Mouse (Mus musculus) CH12.LX (cell line): ENCODE results near the gene Fam161b. TPM values are rescaled to one million over a fixed set of nuclear protein-coding genes. Genes with fewer than 3 reads are reported as not detected.

Experiments used
- DNase-seq: peaks from one replicate; pipeline ENCODE4 v3.0.0-alpha.2; 2013; ENCODE audit errors: extremely low read depth
- H3K27ac ChIP-seq: 2 replicates; pipeline ENCODE4 v1.5.1; 2012; ENCODE audit warnings: low read depth, mild to moderate bottlenecking, control low read depth, moderate library complexity; ENCODE audit not compliant: insufficient read depth
- H3K27me3 ChIP-seq: replicated peaks from 2 replicates; pipeline ENCODE3; 2012; ENCODE audit warnings: inconsistent platforms
- H3K36me3 ChIP-seq, 2 experiments: replicated peaks in 1 of 2; 2 replicates each; pipeline versions ENCODE3 to v1.6.1; 2012; ENCODE audit warnings: inconsistent platforms in 1 of 2, low read length in 1 of 2, mild to moderate bottlenecking in 1 of 2, mixed read lengths in 1 of 2, moderate library complexity in 1 of 2; ENCODE audit not compliant: control insufficient read depth in 1 of 2, insufficient read depth in 1 of 2
- H3K4me1 ChIP-seq, 2 experiments: 2 replicates each; pipeline ENCODE4 v1.6.1; 2012; ENCODE audit warnings: inconsistent platforms in 1 of 2, moderate library complexity in 1 of 2; ENCODE audit not compliant: insufficient read depth in 2 of 2, control insufficient read depth in 1 of 2
- H3K4me2 ChIP-seq: 2 replicates; pipeline ENCODE4 v1.6.1; 2012; ENCODE audit warnings: low read depth, mild to moderate bottlenecking, control low read depth; ENCODE audit not compliant: poor library complexity, insufficient read depth, severe bottlenecking
- H3K4me3 ChIP-seq, 3 experiments: fragments of 150-350 bp in 1 of 3; sonication (generic) in 1 of 3; replicated peaks in 1 of 3; 2 replicates each; pipeline versions ENCODE3 to v1.5.1; 2011 to 2012; ENCODE audit warnings: low read depth in 2 of 3, low read length in 2 of 3, mild to moderate bottlenecking in 2 of 3, moderate library complexity in 2 of 3, control low read depth in 1 of 3, improper control_type of control experiment in 1 of 3, inconsistent platforms in 1 of 3, mixed read lengths in 1 of 3; ENCODE audit not compliant: poor library complexity in 1 of 3
- H3K79me2 ChIP-seq: replicated peaks from 2 replicates; pipeline ENCODE4 v1.6.1; 2012; ENCODE audit warnings: mild to moderate bottlenecking, moderate library complexity; ENCODE audit not compliant: control insufficient read depth, poor library complexity, insufficient read depth, severe bottlenecking; ENCODE audit errors: extremely low read depth
- H3K9ac ChIP-seq: 2 replicates; pipeline ENCODE4 v1.6.1; 2012; ENCODE audit warnings: low read depth, mild to moderate bottlenecking, control low read depth, moderate library complexity; ENCODE audit not compliant: insufficient read depth
- H3K9me3 ChIP-seq: replicated peaks from 2 replicates; pipeline ENCODE3; 2012; ENCODE audit warnings: low read length, inconsistent platforms, mixed read lengths
- BHLHE40 ChIP-seq: IDR thresholded peaks from 2 replicates; pipeline ENCODE4 v1.6.1; 2011; ENCODE audit warnings: mild to moderate bottlenecking, low read depth, low read length, improper control_type of control experiment
- CHD1 ChIP-seq: IDR thresholded peaks from 2 replicates; pipeline ENCODE4 v1.6.1; 2012; ENCODE audit warnings: low read depth, low read length, improper control_type of control experiment, inconsistent platforms
- CHD2 ChIP-seq: IDR thresholded peaks from 2 replicates; pipeline ENCODE4 v1.6.1; 2011; ENCODE audit warnings: low read length, improper control_type of control experiment
- CTCF ChIP-seq, 2 experiments: IDR thresholded peaks in 1 of 2; conservative IDR thresholded peaks in 1 of 2; 2 replicates each; pipeline ENCODE4 v1.5.1; 2011 to 2012; ENCODE audit warnings: low read depth in 2 of 2, low read length in 2 of 2, improper control_type of control experiment in 1 of 2, inconsistent platforms in 1 of 2, mild to moderate bottlenecking in 1 of 2, moderate library complexity in 1 of 2
- E2F4 ChIP-seq: IDR thresholded peaks from 2 replicates; pipeline ENCODE4 v1.6.1; 2011; ENCODE audit warnings: low read depth, low read length, improper control_type of control experiment; ENCODE audit not compliant: insufficient replicate concordance
- ELF1 ChIP-seq: IDR thresholded peaks from 2 replicates; pipeline ENCODE4 v1.6.1; 2014; ENCODE audit warnings: low read depth, mild to moderate bottlenecking, inconsistent platforms, low read length, improper control_type of control experiment
- EP300 ChIP-seq: IDR thresholded peaks from 2 replicates; pipeline ENCODE4 v1.6.1; 2011; ENCODE audit warnings: low read length, improper control_type of control experiment
- ETS1 ChIP-seq: conservative IDR thresholded peaks from 2 replicates; pipeline ENCODE4 v1.6.1; 2012; ENCODE audit warnings: low read depth, mild to moderate bottlenecking, inconsistent platforms, low read length, improper control_type of control experiment, moderate library complexity
- GABPA ChIP-seq: IDR thresholded peaks from 2 replicates; pipeline ENCODE4 v1.6.1; 2012; ENCODE audit warnings: low read depth, low read length, improper control_type of control experiment, inconsistent platforms; ENCODE audit not compliant: insufficient replicate concordance
- HCFC1 ChIP-seq: IDR thresholded peaks from 2 replicates; pipeline ENCODE4 v1.6.1; 2012; ENCODE audit warnings: low read depth, mild to moderate bottlenecking, inconsistent platforms, low read length, improper control_type of control experiment
- IRF4 ChIP-seq: IDR thresholded peaks from 2 replicates; pipeline ENCODE4 v1.6.1; 2014; ENCODE audit warnings: low read depth, mild to moderate bottlenecking, inconsistent platforms, low read length, improper control_type of control experiment
- JUN ChIP-seq: IDR thresholded peaks from 2 replicates; pipeline ENCODE4 v1.6.1; 2011; ENCODE audit warnings: low read depth, mild to moderate bottlenecking, low read length, improper control_type of control experiment, moderate library complexity; ENCODE audit not compliant: insufficient read depth
- JUND ChIP-seq: conservative IDR thresholded peaks from 2 replicates; pipeline ENCODE4 v1.6.1; 2011; ENCODE audit warnings: low read depth, low read length, improper control_type of control experiment
- KAT2A ChIP-seq: IDR thresholded peaks from 2 replicates; pipeline ENCODE4 v1.6.1; 2012; ENCODE audit warnings: low read length, improper control_type of control experiment, inconsistent platforms; ENCODE audit not compliant: insufficient replicate concordance
- MAFK ChIP-seq: IDR thresholded peaks from 2 replicates; pipeline ENCODE4 v1.6.1; 2011; ENCODE audit warnings: low read length, improper control_type of control experiment; ENCODE audit not compliant: insufficient replicate concordance
- MAX ChIP-seq: IDR thresholded peaks from 2 replicates; pipeline ENCODE4 v1.6.1; 2011; ENCODE audit warnings: low read length, improper control_type of control experiment
- MAZ ChIP-seq: IDR thresholded peaks from 2 replicates; pipeline ENCODE4 v1.6.1; 2012; ENCODE audit warnings: low read depth, mild to moderate bottlenecking, inconsistent platforms, low read length, improper control_type of control experiment, moderate library complexity
- MEF2A ChIP-seq: IDR thresholded peaks from 2 replicates; pipeline ENCODE4 v1.6.1; 2014; ENCODE audit warnings: low read depth, mild to moderate bottlenecking, inconsistent platforms, low read length, improper control_type of control experiment, borderline replicate concordance
- MXI1 ChIP-seq: IDR thresholded peaks from 2 replicates; pipeline ENCODE4 v1.6.1; 2011; ENCODE audit warnings: mild to moderate bottlenecking, low read depth, low read length, improper control_type of control experiment
- MYC ChIP-seq: IDR thresholded peaks from 2 replicates; pipeline ENCODE4 v1.6.1; 2011; ENCODE audit warnings: low read depth, mild to moderate bottlenecking, improper control_type of control experiment, low read length
- NELFE ChIP-seq: IDR thresholded peaks from 2 replicates; pipeline ENCODE4 v1.6.1; 2011; ENCODE audit warnings: low read depth, low read length, improper control_type of control experiment
- NRF1 ChIP-seq: IDR thresholded peaks from 2 replicates; pipeline ENCODE4 v1.6.1; 2014; ENCODE audit warnings: low read depth, mild to moderate bottlenecking, inconsistent platforms, low read length, improper control_type of control experiment, moderate library complexity
- PAX5 ChIP-seq: IDR thresholded peaks from 2 replicates; pipeline ENCODE4 v1.6.1; 2012; ENCODE audit warnings: low read length, inconsistent platforms, mixed read lengths
- POLR2A ChIP-seq: IDR thresholded peaks from 2 replicates; pipeline ENCODE4 v1.6.1; 2011; ENCODE audit warnings: low read depth, mild to moderate bottlenecking, improper control_type of control experiment, low read length
- POLR2AphosphoS2 ChIP-seq: IDR thresholded peaks from 2 replicates; pipeline ENCODE4 v1.6.1; 2011; ENCODE audit warnings: low read depth, low read length, improper control_type of control experiment
- RAD21 ChIP-seq: IDR thresholded peaks from 2 replicates; pipeline ENCODE4 v1.6.1; 2011; ENCODE audit warnings: low read depth, mild to moderate bottlenecking, low read length, improper control_type of control experiment, moderate library complexity
- RCOR1 ChIP-seq: conservative IDR thresholded peaks from 2 replicates; pipeline ENCODE4 v1.6.1; 2012; ENCODE audit warnings: low read depth, mild to moderate bottlenecking, inconsistent platforms, low read length, improper control_type of control experiment
- SIN3A ChIP-seq: IDR thresholded peaks from 2 replicates; pipeline ENCODE4 v1.6.1; 2012; ENCODE audit warnings: low read length, improper control_type of control experiment, inconsistent platforms
- SMC3 ChIP-seq: IDR thresholded peaks from 2 replicates; pipeline ENCODE4 v1.6.1; 2011; ENCODE audit warnings: low read depth, low read length, improper control_type of control experiment
- TBP ChIP-seq: conservative IDR thresholded peaks from 2 replicates; pipeline ENCODE4 v1.6.1; 2011; ENCODE audit warnings: low read depth, low read length, improper control_type of control experiment
- TCF12 ChIP-seq: IDR thresholded peaks from 2 replicates; pipeline ENCODE4 v1.6.1; 2014; ENCODE audit warnings: low read depth, mild to moderate bottlenecking, inconsistent platforms, low read length, improper control_type of control experiment
- UBTF ChIP-seq: IDR thresholded peaks from 2 replicates; pipeline ENCODE4 v1.6.1; 2012; ENCODE audit warnings: low read depth, mild to moderate bottlenecking, inconsistent platforms, low read length, improper control_type of control experiment, moderate library complexity
- USF1 ChIP-seq: IDR thresholded peaks from 2 replicates; pipeline ENCODE4 v1.6.1; 2014; ENCODE audit warnings: low read depth, mild to moderate bottlenecking, inconsistent platforms, low read length, improper control_type of control experiment
- USF2 ChIP-seq: conservative IDR thresholded peaks from 2 replicates; pipeline ENCODE4 v1.6.1; 2011; ENCODE audit warnings: low read depth, low read length, improper control_type of control experiment
- ZC3H11A ChIP-seq: IDR thresholded peaks from 2 replicates; pipeline ENCODE4 v1.6.1; 2012; ENCODE audit warnings: low read depth, mild to moderate bottlenecking, inconsistent platforms, low read length, improper control_type of control experiment
- ZKSCAN1 ChIP-seq: IDR thresholded peaks from 2 replicates; pipeline ENCODE4 v1.6.1; 2012; ENCODE audit warnings: low read depth, inconsistent platforms, low read length, improper control_type of control experiment, borderline replicate concordance
- ZMIZ1 ChIP-seq: IDR thresholded peaks from 2 replicates; pipeline ENCODE4 v1.6.1; 2012; ENCODE audit warnings: low read depth, mild to moderate bottlenecking, inconsistent platforms, low read length, improper control_type of control experiment
- ZNF384 ChIP-seq: IDR thresholded peaks from 2 replicates; pipeline ENCODE4 v1.6.1; 2012; ENCODE audit warnings: low read depth, low read length, improper control_type of control experiment, inconsistent platforms
- dilution Hi-C: fragments of 300-500 bp; cut with MboI; formaldehyde crosslinking; loops from 2 replicates; pipeline ENCODE4 v1.14.3; 2020; ENCODE audit warnings: low sequenced_read_pairs; ENCODE audit not compliant: extremely low pct_unique_long_range_greater_than_20kb, extremely low pct_ligation_motif_present
- in situ Hi-C: fragments of 300-500 bp; cut with MboI; formaldehyde crosslinking; loops from 3 replicates; pipeline ENCODE4 v1.14.3; 2019; ENCODE audit warnings: low sequenced_read_pairs, low pct_ligation_motif_present, low pct_unique_long_range_greater_than_20kb, mixed read lengths
- polyA plus RNA-seq: library from polyadenylated mRNA; unstranded; fragments of >175 nt; gene quantifications from 2 replicates; pipeline ENCODE4 v1.2.1, GENCODE M21; 2012; ENCODE audit warnings: low read depth; ENCODE audit not compliant: insufficient read length
- total RNA-seq, 2 experiments: library from RNA; depleted of rRNA; stranded (reverse); fragments of 300-350 nt in 1 of 2; fragments of >200 nt in 1 of 2; gene quantifications; 2 replicates each; pipeline ENCODE4 v1.2.3; 2012 to 2014

The Fam161b gene
- total and polyA plus RNA-seq, 3 experiments = 0.80 to 0.98 (median 0.87) TPM

- peaks cover 3 to 28% of the 10 kb centered on the region in 2 experiments; a peak in 2 of 4 replicates for H3K4me1 ChIP-seq
- dilution Hi-C loops = no loop called here
- H3K9me3 ChIP-seq = no peaks in the 10 kb centered on the region
- peaks cover 33% of the 10 kb centered on the region for H3K79me2 ChIP-seq
- peak within 1 kb of the TSS; percentile 69 for H3K27ac ChIP-seq
- peak within 1 kb of the TSS; percentile 89 to 96 (median 89) for H3K4me3 ChIP-seq
- H3K27me3 ChIP-seq = no peaks in the 10 kb centered on the region
- in situ Hi-C loops = no loop called here
- no peak for TF ChIP-seq E2F4
- TF ChIP-seq ZMIZ1 = peak; percentile 87
- TF ChIP-seq MXI1 = peak; percentile 77; the same call in 1 of the 2 replicates
- no peak for TF ChIP-seq EP300
- TF ChIP-seq USF1 = no peak
- TF ChIP-seq GABPA = no peak; the same call in 1 of the 2 replicates
- no peak for TF ChIP-seq RAD21
- TF ChIP-seq USF2 = no peak
- peak; percentile 79 for TF ChIP-seq SIN3A
- TF ChIP-seq SMC3 = no peak
- no peak for TF ChIP-seq CHD2
- TF ChIP-seq TBP = 0 out of 2 replicates have a peak, but pooled peaks have one; percentile 26
- TF ChIP-seq KAT2A = 0 out of 2 replicates have a peak, but pooled peaks have one; percentile 42
- 0 out of 4 replicates have a peak, but pooled peaks of 1 of the 2 experiments have one; percentile 9 for TF ChIP-seq CTCF (conservative IDR thresholded peaks at IDR 0.05 in 1 of 2, IDR thresholded peaks at IDR 0.05 in 1 of 2; ENCODE audit: low read depth in 2 of 2, low read length in 2 of 2)
- TF ChIP-seq POLR2AphosphoS2 = peak; percentile 95
- no peak for TF ChIP-seq JUN
- no peak for TF ChIP-seq MAX
- peak; percentile 24; the same call in 1 of the 2 replicates for TF ChIP-seq MEF2A
- TF ChIP-seq ZNF384 = no peak
- TF ChIP-seq HCFC1 = peak; percentile 81
- no peak for TF ChIP-seq ZC3H11A
- TF ChIP-seq IRF4 = no peak
- no peak for TF ChIP-seq ZKSCAN1
- no peak for TF ChIP-seq RCOR1
- TF ChIP-seq TCF12 = peak; percentile 61; the same call in 1 of the 2 replicates
- TF ChIP-seq UBTF = no peak; the same call in 1 of the 2 replicates
- no peak; the same call in 1 of the 2 replicates for TF ChIP-seq CHD1
- 0 out of 2 replicates have a peak, but pooled peaks have one; percentile 19 for TF ChIP-seq BHLHE40
- peak; percentile 85 for TF ChIP-seq ELF1
- no peak for TF ChIP-seq JUND
- no peak for TF ChIP-seq MAZ
- TF ChIP-seq NELFE = peak; percentile 78
- TF ChIP-seq MYC = no peak
- peak; percentile 82 for TF ChIP-seq POLR2A
- TF ChIP-seq PAX5 = no peak
- TF ChIP-seq NRF1 = no peak
- no peak for TF ChIP-seq ETS1
- TF ChIP-seq MAFK = no peak
- TF ChIP-seq, all 38 proteins: peak for 14
- peak within 1 kb of the TSS; percentile 66 for H3K4me2 ChIP-seq
- H3K9ac ChIP-seq = peak within 1 kb of the TSS; percentile 84
- H3K36me3 ChIP-seq = peaks cover 2 to 18% of the 10 kb centered on the region in 2 experiments
- peak; percentile 75 for DNase-seq
Measured at GRCm38 (mm10) chr12:84316721-84317621, 44.7 kb downstream of the Fam161b start, which contains the start of gene Zfp410. Zfp410 (plus strand) TSS chr12:84316852.
